Mouse (Mus musculus) ES-Bruce4 (cell line): ENCODE data around the gene Mipep.

Experiments
- CTCF ChIP-seq: IDR thresholded peaks from one replicate; pipeline ENCODE4 v1.8.1; 2011; ENCODE audit warnings: low read depth, low read length
- EP300 ChIP-seq: IDR thresholded peaks from 2 replicates; pipeline ENCODE4 v1.6.1; 2011; ENCODE audit warnings: low read depth, low read length; ENCODE audit not compliant: insufficient read depth
- POLR2A ChIP-seq: IDR thresholded peaks from one replicate; pipeline ENCODE4 v1.8.1; 2011; ENCODE audit warnings: low read length; ENCODE audit not compliant: insufficient read depth

- TF ChIP-seq EP300 (no peak), CTCF (no peak), POLR2A (no peak)
These were observed 12.4 kb downstream of the Mipep start for GRCm38 (mm10) chr14:60796600-60797322.
